Mouse (Mus musculus) subcutaneous adipose tissue, adult 2 months (tissue): ENCODE measurements around the gene S1pr4. TPM values are rescaled to one million over a fixed set of nuclear protein-coding genes. Genes with fewer than 3 reads are reported as not detected.

Source experiments
- polyA plus RNA-seq: library from polyadenylated mRNA; depleted of rRNA; stranded (reverse); fragments of >200 nt; gene quantifications from 2 replicates; pipeline ENCODE4 v1.2.3, GENCODE M21; 2012; ENCODE audit warnings: low replicate concordance; rRNA removed

S1pr4 gene
- 7.2 and 9.4 TPM in 2 replicates for polyA plus RNA-seq

DNA sequence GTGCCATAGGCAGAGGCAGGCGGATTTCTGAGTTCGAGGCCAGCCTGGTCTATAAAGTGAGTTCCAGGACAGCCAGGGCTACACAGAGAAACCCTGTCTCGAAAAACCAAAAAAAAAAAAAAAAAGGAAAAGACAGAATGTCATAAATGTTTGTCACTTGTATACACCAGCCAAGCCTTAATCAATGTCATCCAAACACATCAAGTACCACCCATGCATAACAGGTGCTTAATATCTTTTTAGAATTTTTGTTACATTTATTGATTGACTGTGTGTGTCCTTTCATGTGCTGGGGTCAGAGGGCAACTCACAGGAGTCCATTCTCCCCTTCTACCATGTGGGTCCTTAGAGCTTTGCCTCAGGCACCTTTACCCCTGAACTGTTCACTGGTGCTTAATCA lies at the start of gene S1pr4:
TSS of gene S1pr4 (minus strand) at position 101 of the 400 bp plus-strand sequence.

DNA sequence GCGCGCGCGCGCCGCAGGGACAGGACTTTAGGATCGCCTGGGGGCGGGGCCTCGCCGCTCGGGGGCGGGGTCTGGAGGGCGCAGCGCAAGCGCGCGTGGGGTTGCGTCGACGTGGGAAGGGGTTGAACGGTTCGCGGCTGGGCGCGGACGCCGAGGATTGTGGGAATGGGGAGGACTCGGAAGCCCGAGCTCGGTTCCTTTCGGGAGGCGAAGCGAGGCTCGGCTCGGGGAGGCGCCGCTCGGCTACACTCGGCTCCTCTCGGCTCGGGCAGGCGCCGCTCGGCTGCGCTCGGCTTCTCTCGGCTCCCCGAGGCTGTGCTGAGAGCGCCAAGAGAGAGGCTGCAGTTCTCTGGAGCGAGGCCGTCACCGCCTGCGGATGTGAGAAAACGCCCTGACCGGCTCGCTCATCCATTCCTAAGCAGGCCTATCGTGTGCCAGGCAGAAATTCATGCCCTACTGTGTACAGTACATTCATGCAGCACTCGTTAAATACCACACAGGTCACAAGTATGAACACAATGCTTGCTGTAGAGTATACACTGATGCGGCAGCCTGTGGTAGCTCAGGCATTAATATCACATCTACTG lies 45.3 kb upstream of the S1pr4 start, which contains the start of gene Gna11:
TSS of gene Gna11 (minus strand) at position 30 of the 587 bp plus-strand sequence.

DNA sequence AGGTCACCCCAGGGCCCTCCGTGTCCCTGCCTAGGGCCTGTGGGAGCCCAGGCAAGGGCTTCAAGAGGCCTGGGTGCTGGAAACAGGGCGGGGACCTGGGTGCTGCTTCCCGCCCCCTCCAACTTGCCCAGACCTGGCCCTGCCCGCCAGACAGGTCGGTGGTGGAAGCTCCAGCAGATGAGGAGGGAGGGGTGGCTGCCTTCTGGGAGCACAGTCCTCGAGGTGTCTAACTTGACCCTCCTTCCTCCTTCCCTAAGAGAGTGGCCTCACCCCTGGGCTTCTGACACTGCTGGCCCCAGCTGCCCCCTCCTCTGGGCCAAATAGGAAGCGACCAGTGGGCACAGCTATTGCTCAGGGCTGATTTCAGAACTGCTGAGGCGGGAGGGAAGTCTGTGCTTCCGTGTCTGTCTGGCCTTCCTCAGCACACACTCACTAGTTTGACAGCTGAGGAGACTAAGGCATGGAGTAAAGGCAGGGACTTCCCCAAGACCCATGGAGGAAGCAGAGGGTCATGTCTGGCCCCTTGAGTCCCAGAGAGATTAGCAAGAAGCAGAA lies 24.2 kb upstream of the S1pr4 start, which contains the start of gene Gna15:
TSS of gene Gna15 (minus strand) at position 175 of the 555 bp plus-strand sequence.

DNA sequence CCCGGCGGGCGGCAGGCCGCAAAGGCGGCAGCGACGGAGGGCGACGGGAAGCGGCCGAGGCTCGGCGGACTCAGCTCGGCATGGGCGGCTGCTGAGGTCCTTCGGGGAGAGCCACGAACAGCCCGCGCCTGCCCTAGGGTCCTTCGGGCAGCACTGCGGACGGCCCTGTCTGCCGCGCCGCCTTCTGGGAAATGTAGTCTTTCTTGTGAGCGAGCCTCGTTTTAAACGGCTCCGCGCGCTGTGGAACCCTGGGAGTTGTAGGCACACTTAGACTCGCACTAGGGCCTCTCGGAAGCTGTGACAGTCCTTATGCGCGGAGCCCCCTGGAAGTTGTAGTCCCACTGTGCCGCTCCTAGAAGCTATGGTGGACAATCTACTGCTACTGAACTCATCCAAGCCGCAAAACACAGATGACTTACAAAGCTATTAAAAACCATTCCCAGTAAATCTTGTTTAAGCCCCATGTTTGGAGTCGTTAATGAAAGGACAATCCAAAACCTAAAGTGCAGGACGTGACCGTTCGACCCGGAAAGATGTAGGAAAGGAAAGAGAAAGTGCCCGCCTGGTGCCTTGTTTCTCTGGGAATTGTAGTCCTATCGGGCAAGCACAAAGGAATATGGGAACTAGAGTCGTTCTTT lies 3.5 kb downstream of the S1pr4 start, which contains the start of gene Ncln:
TSS of gene Ncln (minus strand) at position 129 of the 638 bp plus-strand sequence.

DNA sequence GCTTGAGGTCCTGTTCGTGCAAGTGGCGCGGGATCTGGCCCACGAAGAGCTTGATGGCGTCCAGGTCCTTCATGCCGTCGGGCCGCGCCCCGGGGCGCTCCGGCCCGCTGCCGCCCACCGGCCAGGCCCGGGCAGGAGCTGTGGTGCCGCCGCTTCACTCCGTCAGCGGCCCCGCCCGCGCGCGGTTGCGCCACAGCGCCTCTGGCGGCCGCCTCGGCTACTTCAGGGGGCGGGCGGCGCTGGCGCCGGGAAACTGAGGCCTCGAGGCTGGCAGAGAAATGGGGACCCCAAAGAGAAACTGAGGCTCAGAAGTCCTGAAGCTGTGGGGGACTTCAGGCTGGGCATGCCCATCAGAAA lies 17.4 kb downstream of the S1pr4 start, which contains the start of gene Celf5:
TSS of gene Celf5 (minus strand) at position 177 of the 357 bp plus-strand sequence.

DNA sequence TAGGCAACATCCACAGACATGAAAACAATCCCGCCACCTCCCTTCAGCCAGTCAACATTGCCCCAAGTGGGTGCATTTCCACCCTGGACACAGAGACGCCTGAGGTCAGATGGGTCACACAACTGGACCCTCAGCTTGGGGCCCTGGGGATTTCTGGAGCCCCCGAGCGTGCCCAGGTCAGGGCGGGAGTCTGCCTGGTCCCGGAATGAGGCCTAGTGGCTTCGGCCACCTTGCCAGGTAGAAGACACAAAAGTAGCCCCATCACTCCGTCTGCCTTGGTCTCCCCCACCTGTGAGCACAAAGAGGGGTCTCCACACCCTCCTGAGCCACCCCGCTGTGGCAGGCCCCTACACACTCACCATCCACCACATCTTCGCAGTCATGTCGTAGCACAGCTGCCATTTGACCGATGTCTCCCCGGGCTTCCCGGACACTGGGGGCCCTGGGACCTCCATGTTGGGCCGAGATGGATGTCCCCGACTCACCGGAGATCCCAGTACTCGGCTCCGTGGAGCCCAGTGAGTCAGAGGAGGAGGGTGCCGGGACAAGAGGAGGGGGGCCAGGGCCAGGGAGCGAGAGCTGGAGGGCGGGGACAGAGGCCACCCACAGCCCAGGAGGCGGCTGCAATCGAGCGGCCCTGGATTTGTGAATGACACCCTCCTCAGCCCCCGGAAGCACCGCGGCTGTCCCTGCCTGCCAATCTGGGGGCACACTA lies 44.6 kb downstream of the S1pr4 start, which contains the start of gene Nfic:
TSS of gene Nfic (minus strand) at position 455 of the 715 bp plus-strand sequence.

Other genes starting within 250 kb of the S1pr4 start
- 3.3 and 4.0 TPM in 2 replicates for gene Matk, start 247.2 kb downstream of the S1pr4 start, polyA plus RNA-seq
- gene Mrpl54, start 233.2 kb downstream of the S1pr4 start, polyA plus RNA-seq = 78.4 and 104 TPM in 2 replicates
- 107 and 116 TPM in 2 replicates for gene Apba3, start 233.2 kb downstream of the S1pr4 start, polyA plus RNA-seq
- gene Tjp3, start 208.6 kb downstream of the S1pr4 start, polyA plus RNA-seq = 0.26 and 15.2 TPM in 2 replicates
- gene Pip5k1c, start 207.2 kb downstream of the S1pr4 start, polyA plus RNA-seq = 56.8 and 80.2 TPM in 2 replicates
- 23.1 and 38.0 TPM in 2 replicates for gene Cactin, start 179.0 kb downstream of the S1pr4 start, polyA plus RNA-seq
- 10.1 and 16.3 TPM in 2 replicates for gene Tbxa2r, start 171.4 kb downstream of the S1pr4 start, polyA plus RNA-seq
- 2.2 and 4.8 TPM in 2 replicates for gene Gipc3, start 156.9 kb downstream of the S1pr4 start, polyA plus RNA-seq
- gene Hmg20b, start 149.7 kb downstream of the S1pr4 start, polyA plus RNA-seq = 69.5 and 90.1 TPM in 2 replicates
- 38.6 and 41.1 TPM in 2 replicates for gene Mfsd12, start 142.6 kb downstream of the S1pr4 start, polyA plus RNA-seq
- gene 4930404N11Rik, start 134.3 kb downstream of the S1pr4 start, polyA plus RNA-seq = 0.43 and 1.8 TPM in 2 replicates
- 56.1 and 75.2 TPM in 2 replicates for gene Fzr1, start 121.6 kb downstream of the S1pr4 start, polyA plus RNA-seq
- gene Dohh, start 115.7 kb downstream of the S1pr4 start, polyA plus RNA-seq = 61.5 and 66.9 TPM in 2 replicates
- gene Gm48551, start 115.7 kb downstream of the S1pr4 start, polyA plus RNA-seq = 3.2 and 5.1 TPM in 2 replicates
- 1.5 and 1.8 TPM in 2 replicates for gene Gm48552, start 111.1 kb downstream of the S1pr4 start, polyA plus RNA-seq
- 9.8 and 12.3 TPM in 2 replicates for gene Smim24, start 107.1 kb downstream of the S1pr4 start, polyA plus RNA-seq
- 67.7 and 99.8 TPM in 2 replicates for gene Nfic, start 44.5 kb downstream of the S1pr4 start, polyA plus RNA-seq
- 0.70 and 0.93 TPM in 2 replicates for gene Celf5, start 17.4 kb downstream of the S1pr4 start, polyA plus RNA-seq
- gene Ncln, start 3.7 kb downstream of the S1pr4 start, polyA plus RNA-seq = 174 and 241 TPM in 2 replicates
- gene Gna15, start 24.1 kb upstream of the S1pr4 start, polyA plus RNA-seq = 3.8 and 5.3 TPM in 2 replicates
- gene Gna11, start 45.1 kb upstream of the S1pr4 start, polyA plus RNA-seq = 141 and 164 TPM in 2 replicates
- gene Aes, start 59.4 kb upstream of the S1pr4 start, polyA plus RNA-seq = 885 and 1,244 TPM in 2 replicates
- 43.6 and 76.2 TPM in 2 replicates for gene Tle2, start 74.4 kb upstream of the S1pr4 start, polyA plus RNA-seq
- 9.9 and 14.9 TPM in 2 replicates for gene Tle6, start 100.9 kb upstream of the S1pr4 start, polyA plus RNA-seq
- 1.1 and 1.3 TPM in 2 replicates for gene BC025920, start 106.1 kb upstream of the S1pr4 start, polyA plus RNA-seq
- gene Sirt6, start 127.7 kb upstream of the S1pr4 start, polyA plus RNA-seq = 24.8 and 39.4 TPM in 2 replicates
- gene Ankrd24, start 128.4 kb upstream of the S1pr4 start, polyA plus RNA-seq = 36.2 and 58.5 TPM in 2 replicates
- gene Gm10778, start 148.9 kb upstream of the S1pr4 start, polyA plus RNA-seq = 0.34 and 0.55 TPM in 2 replicates
- 0.60 and 1.3 TPM in 2 replicates for gene Zfp433, start 204.7 kb upstream of the S1pr4 start, polyA plus RNA-seq